Mouse (Mus musculus): ENCODE results near the gene Chrnb4. TPM values are rescaled to one million over a fixed set of nuclear protein-coding genes. Genes with fewer than 3 reads are reported as not detected.

Chrnb4 gene
- 5.0 and 5.3 TPM in 2 replicates for polyA plus RNA-seq (2015; fragmentation: Nextera tagmentation; extraction: Ambion mirVana)

DNA sequence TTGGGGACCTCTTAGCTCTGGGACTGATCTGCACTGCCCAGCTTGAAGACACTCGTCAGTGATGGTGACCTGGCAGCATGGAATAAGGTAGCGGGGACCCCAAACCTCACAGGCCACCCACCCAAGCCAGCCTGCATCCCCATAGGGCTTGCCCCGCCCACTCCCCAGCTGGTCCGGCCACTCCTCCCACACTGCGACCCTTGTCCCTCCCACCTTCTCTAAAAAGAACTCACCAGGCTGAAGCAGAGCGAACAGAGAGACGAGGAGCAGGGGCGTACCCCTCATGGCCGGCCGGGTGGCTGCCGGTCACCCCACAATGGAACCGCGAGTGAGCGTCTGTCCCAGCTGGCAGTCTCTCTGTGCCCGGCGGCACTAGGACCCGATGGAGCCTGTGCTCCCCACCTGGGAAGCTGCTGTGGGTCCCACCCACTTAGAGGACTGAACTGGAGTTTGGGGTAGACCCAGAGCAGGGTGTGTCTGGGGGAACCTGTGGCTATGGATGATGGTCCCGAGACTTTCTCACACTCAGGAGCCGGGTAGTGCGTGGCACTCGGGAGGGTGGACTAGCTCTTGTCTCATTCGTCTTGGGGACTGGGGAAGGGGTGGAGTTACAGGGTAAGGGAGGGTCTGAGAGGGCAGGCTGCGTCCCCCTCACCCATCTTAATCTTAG lies at the start of gene Chrnb4:
Chrnb4 (minus strand) TSS at position 569 of the 670 bp plus-strand sequence.
- 2% methylated on average over 23 of the region's 23 CpGs for WGBS

DNA sequence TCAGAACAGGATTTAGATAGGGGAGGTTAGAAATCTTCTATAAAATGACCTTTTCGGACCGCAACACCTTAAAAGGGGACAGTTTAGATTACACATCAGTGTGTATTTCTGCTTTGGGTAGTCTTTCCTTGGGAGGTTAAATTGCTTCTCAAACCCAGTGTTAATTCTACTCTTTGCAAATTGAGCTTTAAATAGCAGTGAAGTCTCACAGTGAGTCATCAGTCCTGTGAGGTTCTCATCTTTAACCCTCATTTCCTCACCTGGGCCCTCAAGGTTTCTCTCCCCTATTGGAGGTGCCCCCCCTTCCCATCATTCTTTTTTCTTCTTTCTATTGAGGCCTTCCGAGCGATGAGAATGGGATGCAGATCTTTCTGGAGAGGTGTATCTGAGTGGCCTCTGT lies 48.3 kb upstream of the Chrnb4 start:
- Histone ChIP-seq H3K4me3 (ENCODE audit: low read length) (no peak overlapping the region), H3K4me2 (ENCODE audit: low read depth, low read length) (no peak overlapping the region), H3K9ac (ENCODE audit: low read depth, low read length) (no peak overlapping the region), H3K4me1 (ENCODE audit: control insufficient read depth, insufficient read depth, low read length) (no peaks in the 10 kb centered on the region), H3K27me3 (replicated peaks; ENCODE audit: control insufficient read depth, insufficient read depth, low read length) (no peaks in the 10 kb centered on the region), H3K27ac (ENCODE audit: low read length) (no peak overlapping the region), H3K36me3 (ENCODE audit: control insufficient read depth, insufficient read depth, low read length) (no peaks in the 10 kb centered on the region), H3K9me3 (ENCODE audit: control insufficient read depth, low read length) (no peaks in the 10 kb centered on the region)
- ATAC-seq: no peak
- WGBS: 93% methylated on average over 4 of the region's 4 CpGs

More for the DNA sequence above, at the start of gene Chrnb4:
- Histone ChIP-seq H3K4me3 (ENCODE audit: low read length) (peak within 1 kb of the TSS; percentile 39), H3K27ac (ENCODE audit: low read length) (no peak within 1 kb of the TSS), H3K27me3 (replicated peaks; ENCODE audit: control insufficient read depth, insufficient read depth, low read length) (0 out of 2 replicates have a peak, but pooled peaks cover 4% of the 10 kb centered on the region), H3K9me3 (ENCODE audit: control insufficient read depth, low read length) (no peaks in the 10 kb centered on the region), H3K36me3 (ENCODE audit: control insufficient read depth, insufficient read depth, low read length) (no peaks in the 10 kb centered on the region), H3K9ac (ENCODE audit: low read depth, low read length) (peak within 1 kb of the TSS; percentile 35), H3K4me2 (ENCODE audit: low read depth, low read length) (peak within 1 kb of the TSS; percentile 86), H3K4me1 (ENCODE audit: control insufficient read depth, insufficient read depth, low read length) (peaks cover 5% of the 10 kb centered on the region; the same call in 1 of the 2 replicates)
- peak; percentile 33; the same call in 1 of the 2 replicates for ATAC-seq

DNA sequence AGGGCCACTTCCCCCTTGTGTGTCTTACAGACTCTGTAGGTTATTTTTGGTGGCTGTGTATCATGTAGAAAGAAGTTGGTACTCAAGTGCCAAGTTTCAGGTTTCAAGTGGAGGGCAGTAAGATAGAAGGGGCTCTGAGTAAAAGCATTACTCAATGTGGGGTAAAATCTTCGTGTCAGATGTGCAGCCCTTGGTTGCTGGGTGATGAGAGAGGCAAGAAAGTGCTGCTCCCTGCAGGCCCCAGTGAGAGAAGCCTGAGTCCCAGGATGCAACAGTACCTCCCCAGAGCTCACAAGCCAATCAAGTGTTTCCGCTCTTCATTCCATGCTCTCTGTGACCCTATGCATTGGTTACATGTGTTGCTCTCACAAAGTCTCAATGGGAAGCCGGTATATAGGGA lies 47.5 kb upstream of the Chrnb4 start:
- WGBS: 67% methylated on average over 3 of the region's 3 CpGs
- no peak overlapping the region for H3K9ac ChIP-seq (ENCODE audit: low read depth, low read length)
- H3K4me1 ChIP-seq (ENCODE audit: control insufficient read depth, insufficient read depth, low read length): no peaks in the 10 kb centered on the region
- no peak overlapping the region for H3K27ac ChIP-seq (ENCODE audit: low read length)
- no peak for ATAC-seq
- H3K27me3 ChIP-seq (replicated peaks; ENCODE audit: control insufficient read depth, insufficient read depth, low read length): no peaks in the 10 kb centered on the region
- no peaks in the 10 kb centered on the region for H3K9me3 ChIP-seq (ENCODE audit: control insufficient read depth, low read length)
- no peak overlapping the region for H3K4me2 ChIP-seq (ENCODE audit: low read depth, low read length)
- H3K36me3 ChIP-seq (ENCODE audit: control insufficient read depth, insufficient read depth, low read length): no peaks in the 10 kb centered on the region
- H3K4me3 ChIP-seq (ENCODE audit: low read length): no peak overlapping the region

DNA sequence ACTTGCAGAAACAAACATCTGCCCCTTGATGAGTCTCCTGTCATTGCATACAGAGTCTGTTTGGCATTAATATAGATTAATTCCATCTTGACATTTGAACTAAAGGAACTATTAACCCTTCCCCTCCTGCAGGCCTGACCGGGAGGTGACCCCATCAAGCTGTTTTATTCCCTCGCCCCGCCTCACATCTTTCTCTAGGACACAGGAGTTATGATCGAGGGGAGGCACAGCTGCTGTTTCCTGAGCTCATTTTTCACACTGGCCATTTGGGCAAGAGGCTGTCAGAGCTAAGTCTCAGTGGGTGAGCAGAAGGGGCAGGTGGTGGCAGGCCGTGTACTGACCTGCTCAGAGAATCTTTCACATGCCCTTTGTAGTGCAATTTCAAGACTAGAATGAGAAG lies 41.6 kb upstream of the Chrnb4 start:
- 19% methylated on average over 5 of the region's 5 CpGs for WGBS
- ATAC-seq: no peak

DNA sequence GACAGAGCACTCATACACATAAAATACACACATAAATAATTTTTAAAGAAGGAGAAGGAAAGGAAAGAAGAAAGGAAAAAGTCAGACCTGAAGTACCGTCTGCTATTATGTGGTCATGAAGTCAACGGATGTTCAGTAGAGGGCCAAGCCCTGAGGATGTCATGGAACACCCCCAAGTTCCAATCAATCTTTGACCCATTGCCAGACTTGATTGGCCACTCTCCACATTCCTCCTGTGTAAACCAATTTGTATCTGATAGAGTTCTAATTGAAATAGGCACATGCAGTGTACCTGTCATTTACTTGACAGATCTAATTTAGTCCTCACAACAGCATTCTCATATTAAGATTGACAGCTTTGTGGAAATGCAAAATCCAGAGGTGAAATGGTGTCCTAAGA lies 40.6 kb upstream of the Chrnb4 start:
- Histone ChIP-seq H3K9me3 (ENCODE audit: control insufficient read depth, low read length) (no peaks in the 10 kb centered on the region), H3K36me3 (ENCODE audit: control insufficient read depth, insufficient read depth, low read length) (no peaks in the 10 kb centered on the region), H3K27ac (ENCODE audit: low read length) (no peak overlapping the region), H3K27me3 (replicated peaks; ENCODE audit: control insufficient read depth, insufficient read depth, low read length) (no peaks in the 10 kb centered on the region), H3K4me2 (ENCODE audit: low read depth, low read length) (no peak overlapping the region), H3K4me1 (ENCODE audit: control insufficient read depth, insufficient read depth, low read length) (no peaks in the 10 kb centered on the region), H3K4me3 (ENCODE audit: low read length) (no peak overlapping the region), H3K9ac (ENCODE audit: low read depth, low read length) (no peak overlapping the region)
- WGBS: 90% methylated on average over 2 of the region's 2 CpGs
- no peak for ATAC-seq

More for the DNA sequence above, 41.6 kb upstream of the Chrnb4 start:
- H3K9me3 ChIP-seq (ENCODE audit: control insufficient read depth, low read length): no peaks in the 10 kb centered on the region
- no peaks in the 10 kb centered on the region for H3K4me1 ChIP-seq (ENCODE audit: control insufficient read depth, insufficient read depth, low read length)
- H3K4me2 ChIP-seq (ENCODE audit: low read depth, low read length): no peak overlapping the region
- H3K36me3 ChIP-seq (ENCODE audit: control insufficient read depth, insufficient read depth, low read length): no peaks in the 10 kb centered on the region
- H3K4me3 ChIP-seq (ENCODE audit: low read length): no peak overlapping the region
- no peak overlapping the region for H3K9ac ChIP-seq (ENCODE audit: low read depth, low read length)
- no peak overlapping the region for H3K27ac ChIP-seq (ENCODE audit: low read length)
- no peaks in the 10 kb centered on the region for H3K27me3 ChIP-seq (replicated peaks; ENCODE audit: control insufficient read depth, insufficient read depth, low read length)

DNA sequence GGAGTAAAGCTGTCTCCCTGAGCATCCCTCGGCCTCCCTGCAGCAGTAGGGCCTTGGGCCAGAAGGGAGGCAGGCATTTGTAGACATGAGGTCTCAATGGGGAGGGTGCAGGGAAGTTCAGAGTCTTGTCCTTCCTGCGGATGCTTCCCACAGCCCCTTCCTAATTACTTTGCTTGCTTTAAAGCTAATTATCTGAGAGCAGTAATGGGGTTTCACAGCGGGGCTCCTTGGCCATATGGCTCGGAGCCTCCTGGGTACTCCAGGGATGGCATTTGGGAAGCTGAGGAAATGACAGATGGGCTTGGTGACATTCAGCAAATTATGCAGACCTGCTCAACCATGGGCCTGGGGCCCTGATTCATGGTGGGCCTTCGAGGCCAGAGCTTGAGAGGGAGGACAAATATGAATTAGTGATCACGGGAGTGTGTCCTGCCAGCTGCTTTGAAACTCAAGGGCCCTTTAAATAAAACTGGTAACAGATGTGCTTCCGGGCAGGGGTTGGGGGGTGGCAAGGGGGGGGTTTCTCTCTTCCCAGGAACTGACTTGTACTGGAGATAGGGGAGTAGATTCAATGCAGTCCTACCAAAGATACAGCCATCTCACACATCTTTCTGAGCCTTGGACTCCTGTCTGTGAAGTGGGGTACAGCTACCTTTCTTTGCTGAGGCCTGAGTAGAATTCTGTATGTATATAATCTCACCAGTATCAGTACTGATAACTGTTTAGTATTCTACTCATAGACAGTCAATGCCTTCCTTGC lies 34.8 kb upstream of the Chrnb4 start:
- H3K4me2 ChIP-seq (ENCODE audit: low read depth, low read length): no peak overlapping the region
- WGBS: 35% methylated on average over 7 of the region's 7 CpGs
- no peaks in the 10 kb centered on the region for H3K9me3 ChIP-seq (ENCODE audit: control insufficient read depth, low read length)
- H3K27ac ChIP-seq (ENCODE audit: low read length): no peak overlapping the region
- no peaks in the 10 kb centered on the region for H3K4me1 ChIP-seq (ENCODE audit: control insufficient read depth, insufficient read depth, low read length)
- no peak for ATAC-seq
- H3K36me3 ChIP-seq (ENCODE audit: control insufficient read depth, insufficient read depth, low read length): no peaks in the 10 kb centered on the region
- no peak overlapping the region for H3K9ac ChIP-seq (ENCODE audit: low read depth, low read length)
- H3K4me3 ChIP-seq (ENCODE audit: low read length): no peak overlapping the region
- H3K27me3 ChIP-seq (replicated peaks; ENCODE audit: control insufficient read depth, insufficient read depth, low read length): no peaks in the 10 kb centered on the region

DNA sequence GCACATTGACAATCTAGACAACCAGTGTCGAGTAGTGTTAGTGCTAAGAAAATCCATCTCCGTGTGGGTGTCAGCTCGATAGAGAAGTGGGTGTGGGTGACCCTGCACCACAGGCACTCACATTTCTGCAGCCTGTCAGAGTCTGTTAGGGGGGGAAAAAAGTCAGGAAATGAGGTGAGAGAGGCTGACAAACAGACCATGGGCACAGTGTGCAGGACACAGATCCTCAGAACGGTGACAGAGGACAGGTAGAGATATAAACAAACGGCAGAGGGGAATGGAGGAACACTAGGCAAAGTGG lies 19.3 kb upstream of the Chrnb4 start:
- Histone ChIP-seq H3K4me1 (ENCODE audit: control insufficient read depth, insufficient read depth, low read length) (no peaks in the 10 kb centered on the region), H3K27ac (ENCODE audit: low read length) (peak overlapping the region; percentile 23), H3K9ac (ENCODE audit: low read depth, low read length) (no peak overlapping the region), H3K36me3 (ENCODE audit: control insufficient read depth, insufficient read depth, low read length) (no peaks in the 10 kb centered on the region), H3K27me3 (replicated peaks; ENCODE audit: control insufficient read depth, insufficient read depth, low read length) (no peaks in the 10 kb centered on the region), H3K4me2 (ENCODE audit: low read depth, low read length) (no peak overlapping the region), H3K9me3 (ENCODE audit: control insufficient read depth, low read length) (no peaks in the 10 kb centered on the region), H3K4me3 (ENCODE audit: low read length) (no peak overlapping the region)
- ATAC-seq: no peak
- WGBS: 39% methylated on average over 5 of the region's 5 CpGs

DNA sequence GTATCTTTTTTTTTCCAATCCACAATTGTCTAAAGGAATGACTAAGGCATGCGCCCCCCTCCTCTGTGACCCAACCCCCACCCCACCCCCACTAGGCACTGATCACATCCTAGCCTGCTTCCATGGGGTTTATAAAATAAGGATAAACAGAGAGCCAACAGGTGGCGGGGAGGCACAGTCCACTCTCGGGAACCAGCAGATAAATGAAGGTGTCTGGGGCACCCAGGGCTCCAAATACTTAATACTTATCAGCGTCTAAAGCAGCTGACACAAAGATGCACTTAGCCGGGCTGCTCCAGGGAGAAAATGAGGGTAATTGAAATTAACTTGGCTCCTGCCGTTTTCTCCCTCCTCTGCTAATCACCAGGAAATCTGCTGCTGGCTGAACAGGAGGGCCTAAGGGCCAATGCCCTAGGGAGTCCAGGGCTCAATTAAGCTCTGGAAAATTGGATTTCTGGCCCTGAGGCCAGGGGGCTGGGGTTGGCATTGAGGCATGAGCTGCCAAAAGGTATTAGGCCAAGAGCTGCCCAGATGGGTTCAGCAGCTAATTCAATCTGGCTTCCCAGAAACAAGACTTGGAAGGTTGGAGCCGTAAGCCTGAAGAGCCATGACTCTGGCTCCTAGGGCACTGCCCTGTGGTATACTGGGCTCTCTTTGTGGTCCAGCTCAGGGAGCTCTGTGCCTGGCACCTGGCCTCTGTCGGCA lies 18.8 kb upstream of the Chrnb4 start:
- Histone ChIP-seq H3K36me3 (ENCODE audit: control insufficient read depth, insufficient read depth, low read length) (no peaks in the 10 kb centered on the region), H3K27ac (ENCODE audit: low read length) (peak overlapping the region; percentile 23; the same call in 1 of the 2 replicates), H3K9me3 (ENCODE audit: control insufficient read depth, low read length) (no peaks in the 10 kb centered on the region)

DNA sequence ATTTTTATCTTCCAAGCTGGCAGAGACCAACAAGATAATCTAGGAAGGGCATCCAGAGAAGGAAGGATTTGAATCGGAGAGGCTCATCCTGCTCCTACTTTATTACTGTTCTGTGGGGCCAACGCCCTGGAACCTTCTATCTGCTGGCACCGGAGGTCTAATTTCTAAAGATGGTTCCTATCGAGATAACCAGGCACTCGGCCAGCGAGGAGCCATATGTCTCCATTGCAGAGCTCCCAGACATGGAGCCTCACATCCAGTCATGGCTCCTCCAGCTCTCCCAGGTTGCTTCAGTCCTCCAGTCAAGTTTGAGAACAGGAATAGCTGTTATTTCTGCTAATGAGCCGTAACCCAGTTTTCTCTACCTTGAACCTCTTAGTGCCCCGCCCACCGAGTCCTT lies 16.7 kb upstream of the Chrnb4 start:
- H3K36me3 ChIP-seq (ENCODE audit: control insufficient read depth, insufficient read depth, low read length): no peaks in the 10 kb centered on the region
- H3K27me3 ChIP-seq (replicated peaks; ENCODE audit: control insufficient read depth, insufficient read depth, low read length): no peaks in the 10 kb centered on the region
- 85% methylated on average over 9 of the region's 9 CpGs for WGBS

More for the DNA sequence above, 18.8 kb upstream of the Chrnb4 start:
- no peak overlapping the region for H3K9ac ChIP-seq (ENCODE audit: low read depth, low read length)
- no peaks in the 10 kb centered on the region for H3K4me1 ChIP-seq (ENCODE audit: control insufficient read depth, insufficient read depth, low read length)
- WGBS: 33% methylated on average over 8 of the region's 8 CpGs
- H3K4me3 ChIP-seq (ENCODE audit: low read length): no peak overlapping the region
- peak; percentile 36; the same call in 1 of the 2 replicates for ATAC-seq
- no peaks in the 10 kb centered on the region for H3K27me3 ChIP-seq (replicated peaks; ENCODE audit: control insufficient read depth, insufficient read depth, low read length)
- H3K4me2 ChIP-seq (ENCODE audit: low read depth, low read length): no peak overlapping the region

More for the DNA sequence above, 16.7 kb upstream of the Chrnb4 start:
- H3K4me1 ChIP-seq (ENCODE audit: control insufficient read depth, insufficient read depth, low read length): no peaks in the 10 kb centered on the region
- H3K4me2 ChIP-seq (ENCODE audit: low read depth, low read length): no peak overlapping the region
- no peak overlapping the region for H3K27ac ChIP-seq (ENCODE audit: low read length)
- H3K4me3 ChIP-seq (ENCODE audit: low read length): no peak overlapping the region
- no peak for ATAC-seq
- H3K9me3 ChIP-seq (ENCODE audit: control insufficient read depth, low read length): no peaks in the 10 kb centered on the region
- H3K9ac ChIP-seq (ENCODE audit: low read depth, low read length): no peak overlapping the region

All from intestine, embryonic 16.5 days (tissue).